Mouse (Mus musculus) MEL (cell line): ENCODE measurements around the gene Tnfaip1.

Source experiments
- BHLHE40 ChIP-seq: IDR thresholded peaks from 2 replicates; pipeline ENCODE4 v1.6.1; 2012; ENCODE audit warnings: low read depth, mild to moderate bottlenecking, inconsistent platforms, low read length, improper control_type of control experiment, borderline replicate concordance
- CTCF ChIP-seq, 3 experiments: IDR thresholded peaks in 2 of 3; conservative IDR thresholded peaks in 1 of 3; 2 replicates each; pipeline ENCODE4 v1.5.1; 2011 to 2012; ENCODE audit warnings: low read length in 3 of 3, low read depth in 2 of 3, mild to moderate bottlenecking in 2 of 3, improper control_type of control experiment in 1 of 3, inconsistent platforms in 1 of 3, mixed read lengths in 1 of 3, moderate library complexity in 1 of 3; ENCODE audit not compliant: control insufficient read depth in 1 of 3, insufficient read depth in 1 of 3, poor library complexity in 1 of 3, severe bottlenecking in 1 of 3
- EP300 ChIP-seq, 2 experiments: IDR thresholded peaks; 2 replicates each; pipeline ENCODE4 v1.6.1; 2011; ENCODE audit warnings: improper control_type of control experiment in 2 of 2, low read length in 2 of 2, low read depth in 1 of 2, mild to moderate bottlenecking in 1 of 2
- ETS1 ChIP-seq: IDR thresholded peaks from 2 replicates; pipeline ENCODE4 v1.6.1; 2012; ENCODE audit warnings: low read depth, mild to moderate bottlenecking, inconsistent platforms, low read length, improper control_type of control experiment, moderate library complexity
- HCFC1 ChIP-seq: IDR thresholded peaks from 2 replicates; pipeline ENCODE4 v1.6.1; 2012; ENCODE audit warnings: low read depth, mild to moderate bottlenecking, inconsistent platforms, low read length, improper control_type of control experiment, moderate library complexity
- MYB ChIP-seq: IDR thresholded peaks from 2 replicates; pipeline ENCODE4 v1.6.1; 2011; ENCODE audit warnings: mild to moderate bottlenecking, low read depth, low read length, improper control_type of control experiment
- MYC ChIP-seq: IDR thresholded peaks from 2 replicates; pipeline ENCODE4 v1.6.1; 2011; ENCODE audit warnings: low read depth, mild to moderate bottlenecking, low read length, improper control_type of control experiment, moderate library complexity
- POLR2A ChIP-seq, 2 experiments: IDR thresholded peaks; 2 replicates each; pipeline ENCODE4 v1.6.1; 2011 to 2012; ENCODE audit warnings: low read length in 2 of 2, mild to moderate bottlenecking in 2 of 2, control low read depth in 1 of 2, improper control_type of control experiment in 1 of 2, low read depth in 1 of 2, moderate library complexity in 1 of 2; ENCODE audit not compliant: control insufficient read depth in 1 of 2, insufficient read depth in 1 of 2, poor library complexity in 1 of 2
- POLR2AphosphoS2 ChIP-seq: IDR thresholded peaks from 2 replicates; pipeline ENCODE4 v1.6.1; 2011; ENCODE audit warnings: low read length, improper control_type of control experiment
- RAD21 ChIP-seq: IDR thresholded peaks from 2 replicates; pipeline ENCODE4 v1.6.1; 2011; ENCODE audit warnings: mild to moderate bottlenecking, low read depth, low read length, improper control_type of control experiment
- RCOR1 ChIP-seq: IDR thresholded peaks from 2 replicates; pipeline ENCODE4 v1.6.1; 2012; ENCODE audit warnings: low read depth, mild to moderate bottlenecking, inconsistent platforms, low read length, improper control_type of control experiment
- TBP ChIP-seq: IDR thresholded peaks from 2 replicates; pipeline ENCODE4 v1.8.0; 2011; ENCODE audit warnings: low read depth, low read length, improper control_type of control experiment
- TCF12 ChIP-seq: IDR thresholded peaks from 2 replicates; pipeline ENCODE4 v1.6.1; 2014; ENCODE audit warnings: low read depth, mild to moderate bottlenecking, inconsistent platforms, low read length, improper control_type of control experiment, moderate library complexity
- ZNF384 ChIP-seq: IDR thresholded peaks from 2 replicates; pipeline ENCODE4 v1.6.1; 2012; ENCODE audit warnings: low read depth, mild to moderate bottlenecking, inconsistent platforms, low read length, improper control_type of control experiment

GRCm38 (mm10) chr11:78513106-78513790 lies 22.9 kb downstream of the Tnfaip1 start:
- TF ChIP-seq TBP (no peak), POLR2AphosphoS2 (no peak), CTCF (IDR thresholded peaks at IDR 0.05 in 2 of 3, conservative IDR thresholded peaks at IDR 0.05 in 1 of 3; ENCODE audit: control insufficient read depth in 1 of 3, insufficient read depth in 1 of 3, low read depth in 2 of 3, low read length in 3 of 3, poor library complexity in 1 of 3, severe bottlenecking in 1 of 3) (no peak), HCFC1 (no peak), TCF12 (no peak), POLR2A (IDR thresholded peaks at IDR 0.05; ENCODE audit: control insufficient read depth in 1 of 2, insufficient read depth in 1 of 2, low read depth in 1 of 2, low read length in 2 of 2, poor library complexity in 1 of 2) (0 out of 4 replicates have a peak, but pooled peaks of 1 of the 2 experiments have one; percentile 24), MYC (no peak), EP300 (IDR thresholded peaks at IDR 0.05; ENCODE audit: low read depth in 1 of 2, low read length in 2 of 2) (no peak), MYB (no peak), RCOR1 (no peak), ZNF384 (no peak), RAD21 (no peak), ETS1 (no peak), BHLHE40 (no peak)
